Mouse (Mus musculus) heart, postnatal 0 days (tissue): ENCODE results near the gene Cabp4.

ENCODE experiments used
- CTCF ChIP-seq: IDR thresholded peaks from 2 replicates; pipeline ENCODE4 v1.5.1; 2016; ENCODE audit warnings: antibody characterized with exemption, control low read depth, low read depth
- EP300 ChIP-seq: IDR thresholded peaks from 2 replicates; pipeline ENCODE4 v1.6.1; 2016; ENCODE audit warnings: antibody characterized with exemption, low read depth

GRCm38 (mm10) chr19:4088146-4088545, 55.7 kb downstream of the Cabp4 start:
- TF ChIP-seq CTCF (no peak), EP300 (no peak)
